9 mouse cellular contexts compared by ENCODE assay signal in the genomic region with DNA sequence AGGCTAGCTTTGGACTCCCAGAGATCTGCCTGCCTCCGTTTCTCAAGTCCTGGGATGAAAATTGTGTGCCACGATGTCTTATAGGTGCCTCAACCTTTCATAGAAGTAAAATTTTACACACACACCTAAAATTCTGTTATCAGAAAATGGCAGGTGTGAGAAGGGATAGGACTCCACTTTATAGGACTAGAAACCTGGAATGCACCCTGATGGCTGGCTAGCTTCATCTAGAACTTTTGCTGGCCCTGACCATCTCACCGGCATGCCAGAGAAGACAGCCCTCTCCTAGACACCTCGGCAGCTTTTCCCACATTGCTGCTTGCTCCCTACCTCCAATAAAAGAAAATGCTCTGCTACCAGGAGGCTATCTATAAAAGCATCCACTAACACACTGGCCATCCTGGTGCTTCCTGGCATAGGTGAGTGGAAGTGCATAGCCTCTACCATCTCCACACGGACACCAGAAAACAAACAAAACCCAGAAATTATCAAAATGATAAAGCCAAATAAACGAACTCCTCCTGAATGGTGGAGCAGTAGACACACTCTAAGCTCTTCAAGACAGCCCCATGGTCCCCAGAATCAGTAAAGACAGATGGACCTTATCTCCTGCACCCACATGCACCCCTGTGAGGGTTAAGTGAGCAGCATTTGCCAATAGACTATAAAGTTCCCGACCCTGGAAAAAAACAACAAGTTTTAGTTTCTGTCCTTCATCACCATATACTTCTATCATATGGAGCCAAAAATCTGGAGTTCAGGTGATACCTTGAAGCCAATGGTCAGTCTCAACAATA. TPM values are rescaled to one million over a fixed set of nuclear protein-coding genes. Genes with fewer than 3 reads are reported as not detected.
A peak's percentile ranks its signal among the peaks of the same experiment; 100 is the strongest.
DNase-seq lines count a peak whose midpoint lies in the region; ATAC-seq and TF ChIP-seq lines count a peak whose summit lies in the region.
"Had no signal": no experiment of that assay in that cellular context is flagged by ENCODE, and none has a peak within 500 bp of the region (broad histone marks: within the 10 kb centered on the region; RNA-seq: fewer than 3 reads in every experiment).

No protein-coding gene starts in this region.

- TF ChIP-seq CTCF in heart, adult 2 months (IDR thresholded peaks at IDR 0.05) = no peak

- intact Hi-C loops in heart, adult 2 months (cut with DNase I) = no loop called here
- intact Hi-C loops in gastrocnemius, postnatal 14 days (cut with DNase I; ENCODE audit: low total_unique reads) = no loop called here

- no peaks in the 10 kb centered on the region for H3K27me3 ChIP-seq in heart, adult 2 months (ENCODE audit: control insufficient read depth, insufficient read depth, low read length)
- H3K27me3 ChIP-seq in limb, embryonic 12.5 days = no peaks in the 10 kb centered on the region
- H3K27me3 ChIP-seq in limb, embryonic 10.5 days (ENCODE audit: low read depth, poor library complexity, severe bottlenecking) = no peaks in the 10 kb centered on the region
- no peaks in the 10 kb centered on the region for H3K27me3 ChIP-seq in heart, embryonic 16.5 days (ENCODE audit: control insufficient read depth, insufficient read depth, low read length)

- TF ChIP-seq EP300 in heart, adult 2 months (IDR thresholded peaks at IDR 0.05; ENCODE audit: insufficient read depth, low read depth, low read length) = no peak

- no peaks in the 10 kb centered on the region for H3K9me3 ChIP-seq in limb, embryonic 12.5 days
- no peaks in the 10 kb centered on the region for H3K9me3 ChIP-seq in limb, embryonic 10.5 days (replicated peaks)
- no peaks in the 10 kb centered on the region for H3K9me3 ChIP-seq in heart, embryonic 16.5 days (replicated peaks; ENCODE audit: control insufficient read depth, low read length)
- H3K9me3 ChIP-seq: midbrain, embryonic 10.5 days had no signal

- no peak for TF ChIP-seq POLR2A in heart, adult 2 months (IDR thresholded peaks at IDR 0.05; ENCODE audit: insufficient read depth, low read depth, low read length)

- no peaks in the 10 kb centered on the region; the same call in 1 of the 2 replicates for H3K36me3 ChIP-seq in heart, adult 2 months (ENCODE audit: control insufficient read depth, insufficient read depth, low read length)
- H3K36me3 ChIP-seq in limb, embryonic 12.5 days = no peaks in the 10 kb centered on the region
- H3K36me3 ChIP-seq in limb, embryonic 10.5 days = no peaks in the 10 kb centered on the region
- no peaks in the 10 kb centered on the region for H3K36me3 ChIP-seq in heart, embryonic 16.5 days (ENCODE audit: control insufficient read depth, insufficient read depth)
- H3K36me3 ChIP-seq: midbrain, embryonic 10.5 days had no signal

- H3K79me2 ChIP-seq in heart, adult 2 months (replicated peaks; ENCODE audit: control insufficient read depth, insufficient read depth, low read length) = no peaks in the 10 kb centered on the region

- peak overlapping the region; percentile 61 for H3K27ac ChIP-seq in heart, adult 2 months
- H3K27ac ChIP-seq in limb, embryonic 12.5 days = 0 out of 2 replicates have a peak overlapping the region, but pooled peaks have one; percentile 50
- no peak overlapping the region for H3K27ac ChIP-seq in limb, embryonic 10.5 days
- H3K27ac ChIP-seq in heart, embryonic 16.5 days (ENCODE audit: low read length) = peak overlapping the region; percentile 66
- H3K27ac ChIP-seq: midbrain, embryonic 10.5 days had no signal

- H3K4me3 ChIP-seq in heart, adult 2 months = no peak overlapping the region
- H3K4me3 ChIP-seq in limb, embryonic 12.5 days (replicated peaks) = no peak overlapping the region
- no peak overlapping the region for H3K4me3 ChIP-seq in limb, embryonic 10.5 days
- no peak overlapping the region for H3K4me3 ChIP-seq in heart, embryonic 16.5 days (ENCODE audit: low read length)
- H3K4me3 ChIP-seq: midbrain, embryonic 10.5 days had no signal

- DNase-seq in heart, adult 2 months = no peak
- DNase-seq in heart, adult 9 months (ENCODE audit: low spot score in 2 of 2) = no peak
- no peak for DNase-seq in limb, embryonic 10.5 days (ENCODE audit: low spot score)
- DNase-seq in spleen, postnatal 10 days (ENCODE audit: low spot score in 2 of 2) = peak; percentile 42 to 74
- DNase-seq in gastrocnemius, postnatal 14 days = no peak
- DNase-seq in yolk sac, embryonic 10.5 days (ENCODE audit: low spot score) = no peak

- no peak overlapping the region for H3K4me2 ChIP-seq in limb, embryonic 12.5 days
- H3K4me2 ChIP-seq in heart, embryonic 16.5 days (ENCODE audit: low read depth, low read length) = no peak overlapping the region

- H3K4me1 ChIP-seq in heart, adult 2 months (ENCODE audit: control insufficient read depth, insufficient read depth, low read length) = peaks cover 3% of the 10 kb centered on the region
- H3K4me1 ChIP-seq in limb, embryonic 12.5 days (replicated peaks) = no peaks in the 10 kb centered on the region
- peaks cover 6% of the 10 kb centered on the region for H3K4me1 ChIP-seq in limb, embryonic 10.5 days
- H3K4me1 ChIP-seq in heart, embryonic 16.5 days (ENCODE audit: control insufficient read depth, insufficient read depth, low read length) = no peaks in the 10 kb centered on the region
- H3K4me1 ChIP-seq: midbrain, embryonic 10.5 days had no signal

- no peak overlapping the region for H3K9ac ChIP-seq in heart, adult 2 months (ENCODE audit: low read depth, low read length)
- H3K9ac ChIP-seq in limb, embryonic 12.5 days (replicated peaks) = no peak overlapping the region
- H3K9ac ChIP-seq in heart, embryonic 16.5 days (ENCODE audit: low read length) = no peak overlapping the region

- 61% methylated on average over 7 of the region's 7 CpGs for WGBS in heart, adult 2 months
- 84% methylated on average over 7 of the region's 7 CpGs for WGBS in limb, embryonic 12.5 days
- 84% methylated on average over 7 of the region's 7 CpGs for WGBS in limb, embryonic 10.5 days
- WGBS in heart, embryonic 16.5 days = 61% methylated on average over 7 of the region's 7 CpGs

- no peak for ATAC-seq in limb, embryonic 12.5 days (ENCODE audit: insufficient number of reproducible peaks, insufficient read depth, low FRiP score, low TSS enrichment, low read depth)
- no peak for ATAC-seq in heart, embryonic 16.5 days (replicated peaks; ENCODE audit: extremely low read depth, insufficient read depth, low FRiP score)

RNA-seq across cellular contexts. Expression of a gene that starts 16.5 kb away (rescaled TPM):
- total RNA-seq in heart, adult 2 months (2021) = 10 to 100 TPM; 28.1 to 30.5 TPM
- polyA plus RNA-seq in heart, adult 2 months (2012; rRNA removed) = 21.3 and 39.4 TPM in 2 replicates
- polyA plus RNA-seq in limb, embryonic 12.5 days (2016; fragmentation: Nextera tagmentation; extraction: Ambion mirVana) = 238 and 243 TPM in 2 replicates
- polyA plus RNA-seq in limb, embryonic 10.5 days (2016; fragmentation: Nextera tagmentation; extraction: Ambion mirVana) = 210 and 233 TPM in 2 replicates
- polyA plus RNA-seq in heart, embryonic 16.5 days (2015; fragmentation: Nextera tagmentation; extraction: Ambion mirVana) = 98.7 and 102 TPM in 2 replicates
- total RNA-seq in gastrocnemius, postnatal 14 days (2021) = 10 to 100 TPM; 34.7 to 36.8 TPM

RNA-seq across cellular contexts. Expression of a gene that starts 35.3 kb away (rescaled TPM):
- under 1 TPM in 1 of 2 experiments, not detected in 1; 0.52 TPM for total RNA-seq in heart, adult 2 months (2021)
- 0.49 TPM in 1 of 2 replicates, not detected in the other for polyA plus RNA-seq in heart, adult 2 months (2012; rRNA removed)
- polyA plus RNA-seq in limb, embryonic 12.5 days (2016; fragmentation: Nextera tagmentation; extraction: Ambion mirVana) = 0.06 and 0.14 TPM in 2 replicates
- polyA plus RNA-seq in limb, embryonic 10.5 days (2016; fragmentation: Nextera tagmentation; extraction: Ambion mirVana) = not detected in 2 replicates
- polyA plus RNA-seq in heart, embryonic 16.5 days (2015; fragmentation: Nextera tagmentation; extraction: Ambion mirVana) = 0.20 TPM in 1 of 2 replicates, not detected in the other
- total RNA-seq in gastrocnemius, postnatal 14 days (2021) = not detected

RNA-seq across cellular contexts. Expression of a gene that starts 44.4 kb away (rescaled TPM):
- total RNA-seq in heart, adult 2 months (2021) = 1 to 10 TPM; 7.1 to 9.6 TPM
- polyA plus RNA-seq in heart, adult 2 months (2012; rRNA removed) = 4.9 and 6.7 TPM in 2 replicates
- polyA plus RNA-seq in limb, embryonic 12.5 days (2016; fragmentation: Nextera tagmentation; extraction: Ambion mirVana) = 41.9 and 45.2 TPM in 2 replicates
- 36.8 and 41.1 TPM in 2 replicates for polyA plus RNA-seq in limb, embryonic 10.5 days (2016; fragmentation: Nextera tagmentation; extraction: Ambion mirVana)
- 24.1 and 28.0 TPM in 2 replicates for polyA plus RNA-seq in heart, embryonic 16.5 days (2015; fragmentation: Nextera tagmentation; extraction: Ambion mirVana)
- total RNA-seq in gastrocnemius, postnatal 14 days (2021) = 10 to 100 TPM; 11.2 to 11.5 TPM

Comparison
In these comparisons a context has a peak if more than half of its experiments do, and no peak if none do; other contexts are left out.
1. DNase-seq: peak in spleen, postnatal 10 days (2 of 2); none in heart, adult 2 months (0 of 2), heart, adult 9 months (0 of 2), limb, embryonic 10.5 days (single experiment), gastrocnemius, postnatal 14 days (single experiment) and yolk sac, embryonic 10.5 days (single experiment).